Mouse (Mus musculus): ENCODE data around the gene Nos3. TPM values are rescaled to one million over a fixed set of nuclear protein-coding genes. Genes with fewer than 3 reads are reported as not detected.
A peak's percentile ranks its signal among the peaks of the same experiment; 100 is the strongest.

The Nos3 gene
- polyA plus RNA-seq, 1 experiment, result 0.92 TPM

DNA sequence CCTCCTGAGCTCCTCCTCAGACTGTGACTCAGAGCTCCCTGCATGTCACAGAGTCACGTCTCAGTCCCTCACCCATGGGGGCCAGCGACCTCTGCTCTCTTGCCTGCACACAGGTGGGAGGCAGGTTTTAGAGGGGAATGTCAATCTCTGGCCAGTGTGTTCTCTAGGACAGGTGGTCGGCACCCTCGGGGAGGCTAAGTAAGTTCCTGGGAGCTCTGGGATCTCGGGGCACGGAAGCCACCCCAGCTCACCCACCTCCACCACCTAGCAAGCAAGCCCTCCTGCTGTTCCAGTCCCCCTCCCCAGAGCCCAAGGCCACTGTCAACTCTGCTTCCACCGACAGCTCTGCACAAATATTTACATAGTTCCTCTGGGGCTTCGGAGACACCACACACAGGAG lies 21.6 kb upstream of the Nos3 start:
- Histone ChIP-seq H3K27me3 (ENCODE audit: control insufficient read depth, insufficient read depth, insufficient read length) (no peaks in the 10 kb centered on the region), H3K4me3 (no peak overlapping the region), H3K36me3 (ENCODE audit: control insufficient read depth, insufficient read depth) (no peaks in the 10 kb centered on the region), H3K79me2 (ENCODE audit: control insufficient read depth, insufficient read depth) (no peaks in the 10 kb centered on the region), H3K4me2 (ENCODE audit: low read depth) (peak overlapping the region; percentile 52), H3ac (ENCODE audit: control insufficient read depth, insufficient read length) (no peak overlapping the region)
- TF ChIP-seq POLR2AphosphoS2 (IDR thresholded peaks at IDR 0.05; ENCODE audit: insufficient read length, low read depth), result no peak
- no peak for TF ChIP-seq TCF3 (IDR thresholded peaks at IDR 0.05; ENCODE audit: insufficient read length, low read depth)
- TF ChIP-seq USF1 (IDR thresholded peaks at IDR 0.05; ENCODE audit: low read depth), result no peak
- TF ChIP-seq E2F4 (IDR thresholded peaks at IDR 0.05; ENCODE audit: insufficient read depth), result no peak

DNA sequence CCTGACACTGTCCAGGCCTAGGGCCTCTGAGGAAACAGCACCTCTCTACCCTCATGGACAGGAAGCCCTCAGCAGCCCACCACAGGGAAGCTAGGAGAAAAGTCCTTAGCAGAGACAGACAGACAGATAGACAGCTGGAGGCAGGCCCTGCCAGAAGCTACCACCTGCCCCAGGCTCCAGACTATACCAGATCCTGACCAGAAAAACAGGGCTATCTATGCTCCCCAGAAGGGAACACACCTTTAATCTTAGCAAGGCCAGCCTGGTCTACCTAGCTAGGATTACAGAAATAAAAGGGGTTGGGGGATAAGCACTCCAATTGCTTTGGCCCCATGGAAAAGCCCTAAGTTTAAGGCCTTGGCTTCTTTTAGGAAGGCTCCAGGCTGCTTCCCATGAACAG lies 21.2 kb upstream of the Nos3 start:
- Histone ChIP-seq H3ac (ENCODE audit: control insufficient read depth, insufficient read length) (no peak overlapping the region), H3K4me3 (no peak overlapping the region), H3K79me2 (ENCODE audit: control insufficient read depth, insufficient read depth) (no peaks in the 10 kb centered on the region), H3K4me2 (ENCODE audit: low read depth) (peak overlapping the region; percentile 52), H3K27me3 (ENCODE audit: control insufficient read depth, insufficient read depth, insufficient read length) (no peaks in the 10 kb centered on the region), H3K36me3 (ENCODE audit: control insufficient read depth, insufficient read depth) (no peaks in the 10 kb centered on the region)
- no peak for TF ChIP-seq TCF12 (IDR thresholded peaks at IDR 0.05; ENCODE audit: insufficient read depth, poor library complexity, severe bottlenecking)
- TF ChIP-seq MYOD1 (IDR thresholded peaks at IDR 0.05; ENCODE audit: control insufficient read depth in 1 of 3, insufficient read length in 2 of 3, low read depth in 2 of 3), result no peak
- no peak for TF ChIP-seq POLR2A (IDR thresholded peaks at IDR 0.05; ENCODE audit: insufficient read length, low read depth)
- TF ChIP-seq E2F4 (IDR thresholded peaks at IDR 0.05; ENCODE audit: insufficient read depth), result no peak
- TF ChIP-seq USF1 (IDR thresholded peaks at IDR 0.05; ENCODE audit: low read depth), result no peak
- no peak for TF ChIP-seq MYOG (IDR thresholded peaks at IDR 0.05; ENCODE audit: control insufficient read depth in 1 of 3, insufficient read depth in 1 of 3, insufficient read length in 2 of 3, low read depth in 2 of 3)
- TF ChIP-seq REST (IDR thresholded peaks at IDR 0.05; ENCODE audit: insufficient read depth, insufficient read length), result no peak
- TF ChIP-seq CEBPB (IDR thresholded peaks at IDR 0.05; ENCODE audit: insufficient read depth, poor library complexity, severe bottlenecking), result no peak
- TF ChIP-seq POLR2AphosphoS2 (IDR thresholded peaks at IDR 0.05; ENCODE audit: insufficient read length, low read depth), result no peak
- no peak for TF ChIP-seq MAX (IDR thresholded peaks at IDR 0.05; ENCODE audit: low read depth)
- TF ChIP-seq TCF3 (IDR thresholded peaks at IDR 0.05; ENCODE audit: insufficient read length, low read depth), result no peak
- TF ChIP-seq SRF (IDR thresholded peaks at IDR 0.05; ENCODE audit: control insufficient read depth, insufficient read length, low read depth), result no peak

- H3K4me2 ChIP-seq (ENCODE audit: low read depth), result peak overlapping the region; percentile 52
Measured at GRCm38 (mm10) chr5:24343977-24344436, 20.6 kb upstream of the Nos3 start.

DNA sequence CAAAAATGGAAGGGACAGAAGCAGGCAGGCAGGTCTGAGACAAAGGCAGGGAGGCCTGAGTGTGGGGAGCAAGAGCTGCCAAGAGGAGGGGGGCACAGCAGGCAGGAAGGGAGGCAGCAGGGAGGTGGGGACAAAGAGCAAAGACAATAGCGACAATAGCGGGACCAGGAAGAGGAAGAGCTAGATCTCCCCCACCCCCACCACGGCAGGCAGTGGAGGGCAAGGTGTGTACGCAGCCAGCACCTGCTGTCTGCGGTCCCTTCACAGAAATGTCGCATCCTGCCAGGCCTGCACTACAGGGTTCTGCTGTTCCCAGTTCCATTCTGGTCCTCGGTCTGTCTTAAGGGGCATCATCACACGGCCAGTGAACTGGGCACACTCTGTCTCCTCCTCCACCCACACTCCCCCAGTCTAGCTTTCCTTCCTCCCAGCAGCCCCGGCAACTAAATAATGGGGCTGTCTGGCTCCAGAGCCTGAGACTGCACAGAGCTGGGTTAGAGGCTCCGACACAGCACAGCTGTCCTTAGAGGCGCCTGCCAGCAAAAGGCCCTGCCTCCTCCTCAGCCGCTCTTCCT lies 20.0 kb upstream of the Nos3 start:
- Histone ChIP-seq H3K4me2 (ENCODE audit: low read depth) (no peak overlapping the region), H3K27me3 (ENCODE audit: control insufficient read depth, insufficient read depth, insufficient read length) (no peaks in the 10 kb centered on the region), H3ac (ENCODE audit: control insufficient read depth, insufficient read length) (no peak overlapping the region), H3K36me3 (ENCODE audit: control insufficient read depth, insufficient read depth) (no peaks in the 10 kb centered on the region), H3K79me2 (ENCODE audit: control insufficient read depth, insufficient read depth) (no peaks in the 10 kb centered on the region), H3K4me3 (no peak overlapping the region)
- TF ChIP-seq TCF3 (IDR thresholded peaks at IDR 0.05; ENCODE audit: insufficient read length, low read depth) (no peak), MYOD1 (IDR thresholded peaks at IDR 0.05; ENCODE audit: control insufficient read depth in 1 of 3, insufficient read length in 2 of 3, low read depth in 2 of 3) (peak in 1 of 3 experiments; percentile 10)

More at GRCm38 (mm10) chr5:24343977-24344436, 20.6 kb upstream of the Nos3 start:
- H3K4me3 ChIP-seq, result no peak overlapping the region
- TF ChIP-seq POLR2AphosphoS2 (IDR thresholded peaks at IDR 0.05; ENCODE audit: insufficient read length, low read depth) (no peak), CEBPB (IDR thresholded peaks at IDR 0.05; ENCODE audit: insufficient read depth, poor library complexity, severe bottlenecking) (peak; percentile 86)
- H3ac ChIP-seq (ENCODE audit: control insufficient read depth, insufficient read length), result no peak overlapping the region
- H3K36me3 ChIP-seq (ENCODE audit: control insufficient read depth, insufficient read depth), result no peaks in the 10 kb centered on the region
- H3K79me2 ChIP-seq (ENCODE audit: control insufficient read depth, insufficient read depth), result no peaks in the 10 kb centered on the region
- H3K27me3 ChIP-seq (ENCODE audit: control insufficient read depth, insufficient read depth, insufficient read length), result no peaks in the 10 kb centered on the region

GRCm38 (mm10) chr5:24346313-24346712 lies 18.3 kb upstream of the Nos3 start:
- Histone ChIP-seq H3K4me2 (ENCODE audit: low read depth) (no peak overlapping the region), H3ac (ENCODE audit: control insufficient read depth, insufficient read length) (no peak overlapping the region), H3K36me3 (ENCODE audit: control insufficient read depth, insufficient read depth) (no peaks in the 10 kb centered on the region), H3K79me2 (ENCODE audit: control insufficient read depth, insufficient read depth) (no peaks in the 10 kb centered on the region), H3K27me3 (ENCODE audit: control insufficient read depth, insufficient read depth, insufficient read length) (no peaks in the 10 kb centered on the region), H3K4me3 (no peak overlapping the region)
- TF ChIP-seq MYOG (IDR thresholded peaks at IDR 0.05; ENCODE audit: control insufficient read depth in 1 of 3, insufficient read depth in 1 of 3, insufficient read length in 2 of 3, low read depth in 2 of 3) (no peak), CEBPB (IDR thresholded peaks at IDR 0.05; ENCODE audit: insufficient read depth, poor library complexity, severe bottlenecking) (no peak)

- Histone ChIP-seq H3ac (ENCODE audit: control insufficient read depth, insufficient read length) (no peak overlapping the region), H3K4me3 (no peak overlapping the region), H3K4me2 (ENCODE audit: low read depth) (no peak overlapping the region), H3K36me3 (ENCODE audit: control insufficient read depth, insufficient read depth) (no peaks in the 10 kb centered on the region), H3K27me3 (ENCODE audit: control insufficient read depth, insufficient read depth, insufficient read length) (no peaks in the 10 kb centered on the region), H3K79me2 (ENCODE audit: control insufficient read depth, insufficient read depth) (no peaks in the 10 kb centered on the region)
- no peak for TF ChIP-seq MYOG (IDR thresholded peaks at IDR 0.05; ENCODE audit: control insufficient read depth in 1 of 3, insufficient read depth in 1 of 3, insufficient read length in 2 of 3, low read depth in 2 of 3)
- no peak for TF ChIP-seq USF1 (IDR thresholded peaks at IDR 0.05; ENCODE audit: low read depth)
- TF ChIP-seq MAX (IDR thresholded peaks at IDR 0.05; ENCODE audit: low read depth), result no peak
- no peak for TF ChIP-seq TCF3 (IDR thresholded peaks at IDR 0.05; ENCODE audit: insufficient read length, low read depth)
- TF ChIP-seq POLR2A (IDR thresholded peaks at IDR 0.05; ENCODE audit: insufficient read length, low read depth), result no peak
- no peak for TF ChIP-seq POLR2AphosphoS2 (IDR thresholded peaks at IDR 0.05; ENCODE audit: insufficient read length, low read depth)
- TF ChIP-seq TCF12 (IDR thresholded peaks at IDR 0.05; ENCODE audit: insufficient read depth, poor library complexity, severe bottlenecking), result no peak
- TF ChIP-seq REST (IDR thresholded peaks at IDR 0.05; ENCODE audit: insufficient read depth, insufficient read length), result no peak
- no peak for TF ChIP-seq SRF (IDR thresholded peaks at IDR 0.05; ENCODE audit: control insufficient read depth, insufficient read length, low read depth)
- TF ChIP-seq CEBPB (IDR thresholded peaks at IDR 0.05; ENCODE audit: insufficient read depth, poor library complexity, severe bottlenecking), result no peak
- TF ChIP-seq E2F4 (IDR thresholded peaks at IDR 0.05; ENCODE audit: insufficient read depth), result no peak
- no peak for TF ChIP-seq MYOD1 (IDR thresholded peaks at IDR 0.05; ENCODE audit: control insufficient read depth in 1 of 3, insufficient read length in 2 of 3, low read depth in 2 of 3)
Measured at GRCm38 (mm10) chr5:24347186-24347875, 17.3 kb upstream of the Nos3 start.
